Comparison of ENCODE assay signal across 15 mouse cellular contexts in genomic region chr3:90134993-90135392, GRCm38 (mm10). TPM values are rescaled to one million over a fixed set of nuclear protein-coding genes. Genes with fewer than 3 reads are reported as not detected.
"Had no signal": no experiment of that assay in that cellular context is flagged by ENCODE, and none has a peak within 500 bp of the region (broad histone marks: within the 10 kb centered on the region; RNA-seq: fewer than 3 reads in every experiment).

No protein-coding gene starts in this region.

- H3K9ac ChIP-seq: lung, embryonic 15.5 days; midbrain, embryonic 13.5 days; midbrain, embryonic 15.5 days; neural tube, embryonic 12.5 days; stomach, embryonic 15.5 days had no signal

- H3K27me3 ChIP-seq: lung, embryonic 15.5 days; megakaryocyte, embryonic 14.5 days; midbrain, embryonic 13.5 days; midbrain, embryonic 15.5 days; neural tube, embryonic 12.5 days; stomach, embryonic 15.5 days had no signal

- H3K27ac ChIP-seq: macrophage; midbrain, embryonic 13.5 days; midbrain, embryonic 15.5 days; neural tube, embryonic 12.5 days; stomach, embryonic 15.5 days; stomach, postnatal 0 days had no signal

- H3K36me3 ChIP-seq: lung, embryonic 15.5 days; midbrain, embryonic 13.5 days; midbrain, embryonic 15.5 days; neural tube, embryonic 12.5 days; stomach, embryonic 15.5 days had no signal

- DNase-seq: lung, adult 2 months; lung, postnatal 14 days; right cerebral cortex, postnatal 14 days; thymus, adult 2 months; thymus, postnatal 25 days; thymus, postnatal 4 days had no signal

- H3K9me3 ChIP-seq: lung, embryonic 15.5 days; megakaryocyte, embryonic 14.5 days; midbrain, embryonic 13.5 days; midbrain, embryonic 15.5 days; neural tube, embryonic 12.5 days; stomach, embryonic 15.5 days had no signal

- H3K4me2 ChIP-seq: lung, embryonic 15.5 days; midbrain, embryonic 11.5 days; midbrain, embryonic 13.5 days; midbrain, embryonic 15.5 days; neural tube, embryonic 12.5 days; stomach, embryonic 15.5 days had no signal

- H3K4me3 ChIP-seq: lung, embryonic 15.5 days; megakaryocyte, embryonic 14.5 days; midbrain, embryonic 13.5 days; midbrain, embryonic 15.5 days; neural tube, embryonic 12.5 days; stomach, embryonic 15.5 days had no signal

- ATAC-seq: midbrain, embryonic 13.5 days; midbrain, embryonic 15.5 days had no signal

- H3K4me1 ChIP-seq: midbrain, embryonic 13.5 days; midbrain, embryonic 15.5 days; neural tube, embryonic 12.5 days; stomach, embryonic 15.5 days had no signal

RNA-seq across cellular contexts. Expression of gene Nup210l, which starts 31.1 kb away (rescaled TPM):
- polyA plus RNA-seq: macrophage had no signal
